Mouse (Mus musculus) adrenal gland, postnatal 14 days (tissue): ENCODE measurements at regions not wholly inside any gene's neighbourhood (a gene's known extent, or its start where the extent isn't known, plus 50 kb on each side); places are given as distances from the start of the nearest gene placed in this dataset.
"Not testable (repeated sequence)": the region's sequence is repeated elsewhere in the genome, so short reads cannot be mapped to it uniquely, and the experiment has no call there.

Experiments used
- DNase-seq: peaks from one replicate; pipeline ENCODE4 v3.0.0; 2021; ENCODE audit warnings: mixed read lengths

DNA sequence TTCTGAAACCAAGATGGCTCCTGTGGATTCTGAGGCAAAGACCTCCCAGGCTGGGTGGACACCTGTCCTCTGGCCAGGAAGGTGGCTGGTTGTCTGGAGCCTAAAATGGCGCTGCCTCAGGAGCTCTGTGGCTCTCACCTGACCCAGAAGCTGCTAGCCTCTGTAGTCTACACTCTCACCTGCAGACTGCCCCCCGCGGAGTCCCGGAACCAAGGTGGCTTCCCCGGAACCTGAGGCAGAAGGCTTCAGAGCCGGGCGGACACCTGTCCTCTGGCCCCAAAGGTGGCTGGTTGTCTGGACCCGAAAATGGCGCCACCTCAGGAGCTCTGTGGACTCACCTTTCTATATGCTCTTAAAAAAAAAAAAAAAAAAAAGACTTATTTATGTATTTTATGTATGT lies 481.2 kb upstream of the Brinp1 start:
- DNase-seq = no peak

DNA sequence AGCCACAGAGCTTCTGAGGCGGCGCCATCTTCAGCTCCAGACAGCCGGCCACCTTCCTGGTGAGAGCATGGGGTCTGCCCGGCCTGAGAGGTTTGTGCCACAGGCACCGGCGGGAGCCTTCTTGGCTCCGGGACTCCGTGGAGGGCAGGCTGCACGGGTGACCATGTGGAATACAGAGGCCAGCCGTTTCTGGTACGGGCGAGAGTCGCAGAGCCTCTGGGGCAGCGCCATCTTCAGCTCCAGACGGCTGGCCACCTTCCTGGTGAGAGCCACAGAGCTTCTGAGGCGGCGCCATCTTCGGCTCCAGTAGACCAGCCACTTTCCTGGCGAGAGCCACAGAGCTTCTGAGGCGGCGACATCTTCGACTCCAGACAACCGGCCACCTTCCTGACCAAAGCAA lies 456.2 kb upstream of the Brinp1 start:
- DNase-seq = not testable (repeated sequence)

DNA sequence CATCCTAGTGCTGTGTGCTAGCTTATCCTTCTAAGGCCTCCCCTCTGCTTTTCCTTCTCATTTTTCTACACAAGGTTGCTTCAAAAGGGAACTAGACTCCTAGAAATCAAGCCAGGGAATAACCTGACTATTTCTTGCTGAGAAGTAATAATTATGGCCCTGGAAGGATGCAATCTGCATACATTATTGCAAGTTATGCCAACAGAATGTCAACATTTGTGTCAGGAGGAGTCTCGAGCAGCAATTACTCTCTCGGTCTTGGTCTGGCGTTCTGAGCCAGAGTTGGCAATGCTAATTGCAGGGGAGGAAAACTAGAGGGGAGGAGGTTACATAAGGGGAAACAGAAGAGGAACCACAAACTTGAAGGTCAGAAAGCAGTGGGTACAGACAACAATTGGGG lies 441.3 kb upstream of the Brinp1 start:
- DNase-seq = no peak

DNA sequence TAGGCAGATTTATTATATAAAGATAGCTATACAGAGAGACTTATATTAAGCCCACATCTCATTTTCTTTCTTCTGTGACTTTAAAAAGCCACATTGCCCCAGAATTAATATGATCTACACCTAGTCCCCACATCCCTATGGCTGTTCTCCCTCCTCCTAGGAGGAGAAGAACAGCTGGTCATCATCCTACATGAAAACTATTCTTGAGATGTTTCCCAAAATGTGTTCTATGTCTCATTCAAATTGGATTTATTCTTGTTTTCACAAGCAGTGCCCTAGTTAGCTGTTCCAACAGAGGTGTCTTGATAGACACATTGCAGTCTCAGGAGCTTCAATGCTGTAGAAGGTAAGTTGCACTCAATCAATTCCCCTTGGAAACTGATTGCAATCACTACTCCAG lies 429.1 kb upstream of the Brinp1 start:
- DNase-seq = no peak

DNA sequence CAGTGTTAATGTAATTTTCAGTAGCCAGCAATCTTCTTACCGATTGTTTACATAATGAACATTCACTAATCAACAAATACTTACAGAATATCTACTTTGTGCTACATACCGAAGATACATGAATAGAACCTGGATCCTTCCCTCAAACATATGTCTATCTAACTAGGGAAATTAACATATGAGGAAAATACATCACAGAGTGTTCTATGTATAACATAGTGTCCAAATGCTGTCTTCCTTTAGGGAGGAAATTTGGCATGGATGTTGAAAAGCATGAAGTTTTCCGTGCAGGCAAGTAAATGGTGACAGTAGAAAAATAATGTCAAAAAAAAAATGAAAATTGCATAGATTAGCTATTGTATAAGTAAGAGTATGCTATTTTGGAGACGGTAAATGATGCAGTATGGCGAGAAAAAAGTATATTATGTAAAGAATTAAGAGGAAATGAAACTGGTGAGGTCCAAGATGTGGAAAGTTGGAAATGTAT lies 392.8 kb upstream of the Brinp1 start:
- no peak for DNase-seq

DNA sequence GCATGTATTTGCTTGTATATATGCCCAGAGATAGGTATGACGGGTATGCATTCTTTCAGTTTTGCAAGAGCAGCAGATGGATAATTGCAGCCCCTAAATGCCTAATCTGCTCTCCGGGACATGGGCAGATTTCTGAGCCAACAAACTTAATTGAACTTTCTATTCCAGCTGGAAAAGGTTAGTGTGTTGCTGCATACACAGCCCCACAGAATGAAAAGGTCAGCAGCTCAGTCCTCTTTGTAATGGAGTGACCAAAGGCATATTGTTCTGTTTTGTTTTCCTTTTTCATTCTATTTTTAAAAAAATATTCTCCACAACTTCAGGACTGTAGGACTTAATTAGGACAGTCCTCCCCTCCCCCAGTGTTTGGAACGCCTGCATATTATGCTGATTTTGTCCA lies 373.4 kb upstream of the Brinp1 start:
- DNase-seq = no peak
